Mouse (Mus musculus) inflammation-experienced regulatory T-cells, adult 6 months (primary cell): ENCODE data around the gene Otub1. TPM values are rescaled to one million over a fixed set of nuclear protein-coding genes. Genes with fewer than 3 reads are reported as not detected.

Source experiments
- ATAC-seq: one replicate; pipeline ENCODE4 v1.8.0; 2017
- polyA plus RNA-seq, 3 experiments: library from polyadenylated mRNA; unstranded; fragments of 100-300 nt; shearing (Covaris generic); gene quantifications; one replicate each; pipeline ENCODE4 v1.2.1; 2017

Otub1 gene
- polyA plus RNA-seq, 3 experiments from 2014 or later: 164 to 183 (median 169) TPM

DNA sequence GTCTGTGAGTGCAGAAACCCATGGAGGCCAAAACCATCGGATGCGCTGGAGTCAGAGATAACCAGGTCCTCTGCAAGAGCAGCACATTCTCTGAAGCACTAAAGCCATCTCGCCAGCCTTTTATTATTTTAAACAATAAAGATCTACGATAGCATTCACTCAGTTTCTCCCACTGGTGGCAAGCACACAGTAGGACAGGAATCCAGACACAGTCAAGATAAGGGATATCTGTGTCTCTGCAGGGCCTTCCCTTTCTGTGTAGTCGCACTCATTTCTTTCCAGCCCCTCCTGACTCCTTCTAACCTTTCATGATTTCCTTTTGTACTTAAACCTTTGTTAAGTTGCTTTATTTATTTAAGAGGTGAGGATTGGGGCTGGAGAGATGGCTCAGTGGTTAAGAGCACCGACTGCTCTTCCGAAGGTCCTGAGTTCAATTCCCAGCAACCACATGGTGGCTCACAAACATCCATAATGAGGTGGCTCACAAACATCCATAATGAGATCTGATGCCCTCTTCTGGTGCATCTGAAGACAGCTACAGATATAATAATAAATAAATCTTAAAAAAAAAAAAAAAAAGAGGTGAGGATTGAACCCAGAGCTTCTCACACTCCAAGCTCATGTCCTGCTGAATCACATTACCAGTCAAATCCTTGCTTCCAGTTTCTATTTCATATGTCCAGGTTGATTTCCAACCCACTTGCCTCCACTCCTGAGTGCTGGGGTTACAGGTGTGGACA, 4.0 kb upstream of the Otub1 start:
- ATAC-seq: no peak

DNA sequence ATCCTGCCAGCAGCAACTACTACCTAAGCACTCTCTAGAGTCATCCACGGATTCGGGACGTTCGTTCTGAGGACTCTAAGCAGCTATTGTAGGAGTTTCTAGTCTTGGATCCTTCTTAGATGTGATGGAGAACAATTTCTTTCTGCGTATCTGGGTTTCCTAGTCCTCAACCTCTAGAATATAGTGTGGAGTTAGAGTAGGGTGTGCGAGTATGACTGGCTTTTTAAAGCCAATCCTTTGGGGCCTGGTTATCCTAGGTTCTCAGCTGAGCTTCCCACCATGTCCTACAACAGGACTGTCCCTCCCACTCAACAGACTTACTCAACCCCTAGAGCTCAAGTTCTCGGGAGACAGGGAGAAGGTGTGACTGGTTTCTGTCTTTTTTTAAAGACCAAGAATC, 790 bp downstream of the Otub1 start:
- no peak for ATAC-seq

DNA sequence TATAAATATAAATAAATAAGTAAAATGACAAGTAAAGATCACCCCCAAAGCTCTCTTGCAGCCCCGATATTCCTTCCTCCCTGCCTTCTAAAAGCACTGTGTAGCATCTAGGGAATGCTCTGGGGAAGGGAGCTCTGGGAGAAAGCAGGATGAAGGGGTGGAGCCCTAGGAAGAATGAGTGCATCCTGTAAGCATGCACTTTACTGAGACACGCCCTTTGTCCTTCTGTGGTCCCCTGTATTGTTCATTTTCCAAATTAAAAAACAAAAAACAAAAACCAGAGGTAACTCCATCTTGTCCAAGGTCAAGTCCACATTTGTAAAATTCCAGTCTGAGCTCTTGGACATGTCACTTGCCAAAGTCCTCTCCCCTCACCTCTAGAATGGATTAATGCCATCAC, 1.2 kb downstream of the Otub1 start:
- ATAC-seq: no peak

DNA sequence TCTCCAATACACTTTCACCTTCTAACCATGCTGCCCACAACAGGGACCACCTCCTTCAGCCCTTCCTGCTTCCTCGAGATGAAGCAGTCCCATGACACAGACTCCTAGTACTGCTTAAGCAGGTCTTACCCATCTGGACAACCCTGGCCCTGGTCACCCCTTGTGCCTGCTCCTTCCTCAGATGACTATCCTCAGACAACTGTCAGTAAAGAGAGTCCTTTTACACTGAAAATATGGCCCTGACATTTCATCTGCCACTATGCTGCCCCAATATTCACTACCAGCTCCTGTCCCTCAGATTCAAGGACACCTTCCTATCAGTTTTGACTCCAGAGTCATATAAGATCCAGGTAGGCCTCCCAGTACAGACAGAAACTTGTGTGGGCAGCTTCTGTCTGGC, 5.7 kb downstream of the Otub1 start:
- no peak for ATAC-seq

GRCm38 (mm10) chr19:7199089-7199488, 7.0 kb downstream of the Otub1 start:
- no peak for ATAC-seq

- ATAC-seq: no peak
Measured at GRCm38 (mm10) chr19:7197445-7197844, 8.7 kb downstream of the Otub1 start.

DNA sequence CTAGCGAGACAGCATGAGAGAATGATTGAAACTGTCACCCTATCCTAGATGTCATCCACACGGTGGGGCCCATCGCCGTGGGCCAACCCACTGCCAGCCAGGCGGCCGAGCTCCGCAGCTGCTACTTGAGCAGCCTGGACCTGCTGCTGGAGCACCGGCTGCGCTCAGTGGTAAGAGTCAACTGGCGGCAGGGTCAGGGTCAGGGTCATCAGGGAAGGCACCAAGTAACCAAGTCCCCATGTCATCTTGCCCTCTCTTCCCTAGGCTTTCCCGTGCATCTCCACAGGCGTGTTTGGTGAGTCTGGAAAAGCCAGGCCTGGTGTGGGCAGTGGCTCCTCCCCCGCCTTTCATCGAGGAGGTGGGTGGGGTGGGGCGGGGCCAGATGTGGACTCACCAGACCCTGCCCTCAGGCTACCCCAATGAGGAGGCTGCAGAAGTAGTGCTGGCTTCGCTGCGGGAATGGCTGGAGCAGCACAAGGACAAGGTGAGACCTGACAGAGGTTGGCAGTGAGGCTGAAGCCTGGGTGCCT, 9.3 kb downstream of the Otub1 start:
- ATAC-seq: no peak

DNA sequence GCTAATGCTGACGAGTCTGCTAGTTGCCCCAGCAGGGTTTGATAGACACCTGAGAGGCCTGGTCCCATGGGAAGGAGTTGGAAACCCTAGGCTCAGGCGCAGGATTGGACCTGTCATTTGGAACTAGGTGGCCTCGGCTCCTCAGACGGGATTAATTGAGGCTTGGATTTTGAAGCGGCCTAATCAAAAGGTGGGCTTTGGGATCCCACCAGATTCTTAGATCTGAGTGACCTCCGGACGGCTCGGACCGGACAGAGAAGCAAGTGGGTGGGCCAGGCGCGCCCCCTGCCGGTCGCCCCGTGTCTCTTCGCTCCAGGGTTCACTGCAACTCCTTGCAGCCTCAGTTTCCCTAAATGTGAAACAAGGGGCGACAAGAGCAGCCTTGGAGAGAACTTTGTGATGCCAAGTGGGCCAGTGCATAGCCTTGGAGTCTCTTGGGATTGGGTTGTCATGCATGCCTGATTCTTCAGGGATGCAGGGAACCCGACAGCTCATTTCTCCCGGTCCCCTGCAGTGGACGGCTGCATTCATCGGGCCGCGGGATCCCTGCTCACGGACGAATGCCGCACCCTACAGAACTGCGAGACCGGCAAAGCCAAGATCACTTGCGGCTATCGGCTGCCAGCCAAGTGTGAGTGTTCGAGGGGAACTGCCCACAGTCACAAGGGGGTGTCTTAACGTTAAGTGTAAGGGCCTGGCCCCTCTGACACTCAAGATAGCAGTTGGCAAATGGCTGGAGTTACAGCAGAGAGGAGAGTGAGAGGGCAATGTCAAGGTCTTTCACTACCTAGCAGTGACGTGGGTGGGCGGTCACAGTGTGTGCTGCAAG, 10.0 kb downstream of the Otub1 start:
- no peak for ATAC-seq

GRCm38 (mm10) chr19:7192561-7192967, 13.6 kb downstream of the Otub1 start:
- no peak for ATAC-seq

GRCm38 (mm10) chr19:7191639-7192038, 14.5 kb downstream of the Otub1 start:
- ATAC-seq: no peak

DNA sequence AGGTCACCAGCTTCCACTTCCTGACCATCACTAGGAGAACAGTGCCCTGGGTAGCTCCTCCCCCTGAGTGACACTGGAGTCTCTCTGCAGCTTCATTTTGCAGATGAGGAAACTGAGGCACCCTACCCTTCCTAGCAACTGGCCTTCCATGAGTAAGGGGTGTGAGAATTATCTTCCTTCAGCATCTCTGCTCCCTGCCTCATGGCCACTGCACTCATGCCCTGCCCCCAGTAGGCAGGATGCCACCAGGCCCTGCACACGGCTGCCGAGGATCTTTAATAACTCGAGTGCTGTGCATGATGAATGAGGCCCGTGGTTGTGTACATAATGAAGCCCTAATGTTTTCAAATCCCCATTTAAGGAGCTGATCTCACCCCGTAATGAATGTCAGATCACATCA, 15.1 kb downstream of the Otub1 start:
- no peak for ATAC-seq

- no peak for ATAC-seq
Measured at GRCm38 (mm10) chr19:7189026-7189425, 17.1 kb downstream of the Otub1 start.

DNA sequence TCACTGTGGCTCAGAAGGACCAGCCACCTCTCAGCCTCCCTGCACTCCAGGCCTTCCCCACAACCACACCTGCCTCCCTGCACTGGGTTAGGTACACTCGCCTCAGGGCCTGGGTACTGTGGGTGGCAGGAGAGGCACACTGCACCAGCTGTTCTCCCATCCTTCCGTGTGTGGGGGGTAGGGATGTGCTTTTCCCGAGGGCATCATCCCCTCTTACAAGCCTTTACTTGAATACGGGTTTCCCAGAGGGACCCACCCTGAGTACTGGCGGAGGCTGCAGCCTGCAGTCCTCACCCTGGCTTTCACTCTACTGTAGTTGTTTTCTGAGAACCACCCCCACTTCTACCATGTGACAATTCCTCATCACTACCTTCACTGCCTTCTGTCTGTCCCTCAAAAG, 19.0 kb downstream of the Otub1 start:
- ATAC-seq: no peak

DNA sequence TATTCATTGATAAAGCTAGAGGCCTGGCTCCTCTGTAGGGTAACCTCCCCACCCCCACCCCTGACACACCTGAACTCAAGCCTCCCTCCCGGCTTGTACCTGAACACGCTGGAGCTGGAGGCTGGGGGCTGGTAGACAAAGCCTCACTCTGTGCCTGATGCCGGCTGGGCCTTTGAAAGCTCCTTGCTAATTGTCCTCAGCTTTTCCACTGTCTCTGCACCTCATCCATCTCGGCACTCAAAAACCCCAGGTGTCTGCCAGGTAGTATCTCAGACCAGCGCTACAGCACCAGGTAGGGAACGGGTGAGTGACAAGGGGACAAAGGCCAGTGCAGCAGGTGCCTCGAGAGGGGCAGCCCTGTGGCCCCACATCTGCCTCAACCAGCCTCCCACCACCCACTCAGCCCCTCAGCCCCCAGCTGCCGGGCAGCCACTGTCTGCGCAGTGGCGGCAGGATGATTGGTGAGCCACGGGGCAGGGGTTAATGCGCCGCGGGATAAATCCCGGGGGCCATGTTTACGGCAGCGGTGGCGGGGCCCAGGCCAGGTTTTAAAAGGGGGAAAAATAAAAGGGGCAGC, 20.3 kb downstream of the Otub1 start:
- ATAC-seq: no peak

DNA sequence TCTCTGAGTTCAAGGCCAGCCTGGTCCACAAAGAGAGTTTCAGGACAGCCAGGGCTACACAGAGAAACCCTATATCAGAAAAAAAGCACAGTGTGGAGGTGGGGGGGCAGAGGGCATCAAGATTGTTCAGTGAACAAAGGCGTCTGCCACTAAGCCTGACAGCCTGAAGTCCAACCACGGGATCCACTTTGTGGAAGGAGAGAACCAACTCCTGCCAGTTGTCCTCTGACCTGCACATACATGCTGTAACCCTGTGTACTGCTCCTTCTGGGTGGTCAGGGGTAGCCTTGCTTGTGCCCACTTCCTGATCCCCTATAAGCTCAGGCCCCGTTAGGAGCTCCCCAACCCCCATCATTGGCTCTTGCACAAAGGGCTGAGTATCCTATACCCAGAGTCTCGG, 21.1 kb downstream of the Otub1 start:
- ATAC-seq: no peak

DNA sequence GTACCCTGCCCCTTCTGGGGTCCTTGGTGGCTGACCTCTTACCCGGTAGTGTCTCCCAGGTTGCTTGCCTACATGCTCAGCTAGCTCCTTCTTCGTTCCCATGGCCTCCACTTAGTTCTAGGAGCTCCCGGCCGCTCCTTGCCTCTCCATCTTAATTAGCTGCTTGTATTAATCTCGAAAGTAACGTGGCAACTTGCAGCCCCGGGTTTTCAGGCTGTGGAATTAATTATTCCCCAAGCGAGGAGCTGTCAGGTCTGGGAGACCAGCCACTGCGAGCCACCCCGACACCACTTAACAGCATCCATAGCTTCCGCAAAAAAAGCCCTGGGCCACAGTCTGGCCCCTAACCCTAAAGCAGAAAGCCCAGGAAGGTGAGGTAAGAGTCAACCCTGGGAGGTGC, 22.7 kb downstream of the Otub1 start:
- no peak for ATAC-seq

DNA sequence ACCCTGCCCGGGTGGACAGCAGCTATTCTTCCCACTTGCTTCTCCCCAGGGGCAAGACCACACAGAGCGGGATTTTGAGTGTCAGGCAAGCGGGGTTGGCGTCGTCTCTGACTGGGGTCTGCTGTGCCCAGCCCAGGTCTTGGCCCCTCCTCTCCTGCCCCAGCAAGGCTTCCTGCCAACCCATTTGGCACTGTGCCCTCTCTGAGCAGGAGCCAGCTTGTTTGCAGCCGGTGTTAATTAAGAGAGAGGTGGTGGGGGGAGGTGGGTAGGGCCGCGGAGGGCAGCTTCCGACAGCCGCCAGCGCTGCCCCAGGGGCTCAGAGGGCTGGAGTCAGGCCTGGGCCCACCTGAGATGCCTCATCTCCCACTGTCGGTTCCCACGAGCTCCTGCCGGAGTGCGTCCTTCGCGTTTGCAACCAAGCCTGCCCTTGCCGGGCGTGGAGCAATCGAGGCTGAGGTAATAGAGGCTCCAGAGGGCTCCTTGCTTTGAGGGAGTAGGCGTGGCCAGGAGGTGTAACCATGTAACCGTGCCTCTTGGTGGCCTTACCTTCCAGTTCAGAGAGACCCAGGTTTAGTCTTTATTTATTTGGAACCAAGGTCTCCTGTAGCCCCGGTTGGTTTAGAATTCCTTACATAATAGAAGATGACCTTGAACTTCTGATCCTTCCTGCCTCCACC, 23.7 kb downstream of the Otub1 start:
- ATAC-seq: no peak

DNA sequence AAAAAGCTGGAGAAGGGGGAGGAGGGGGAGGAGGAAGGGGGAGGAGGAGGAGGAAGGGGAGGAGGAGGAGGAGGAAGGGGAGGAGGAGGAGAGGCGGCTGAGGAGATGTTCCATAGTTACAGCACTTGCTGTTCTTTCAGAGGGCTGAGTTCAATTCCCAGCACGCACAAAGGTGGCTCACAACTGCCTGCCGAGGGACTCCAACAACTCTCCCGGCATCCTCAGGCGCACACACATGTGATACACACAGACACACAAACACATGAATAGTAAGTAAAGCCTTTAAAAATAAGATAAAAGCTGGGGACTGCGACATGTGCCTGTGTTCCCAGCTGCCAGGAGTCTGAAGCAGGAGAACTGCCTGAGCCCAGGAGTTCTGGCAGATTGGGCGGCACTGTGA, 24.6 kb downstream of the Otub1 start:
- no peak for ATAC-seq

DNA sequence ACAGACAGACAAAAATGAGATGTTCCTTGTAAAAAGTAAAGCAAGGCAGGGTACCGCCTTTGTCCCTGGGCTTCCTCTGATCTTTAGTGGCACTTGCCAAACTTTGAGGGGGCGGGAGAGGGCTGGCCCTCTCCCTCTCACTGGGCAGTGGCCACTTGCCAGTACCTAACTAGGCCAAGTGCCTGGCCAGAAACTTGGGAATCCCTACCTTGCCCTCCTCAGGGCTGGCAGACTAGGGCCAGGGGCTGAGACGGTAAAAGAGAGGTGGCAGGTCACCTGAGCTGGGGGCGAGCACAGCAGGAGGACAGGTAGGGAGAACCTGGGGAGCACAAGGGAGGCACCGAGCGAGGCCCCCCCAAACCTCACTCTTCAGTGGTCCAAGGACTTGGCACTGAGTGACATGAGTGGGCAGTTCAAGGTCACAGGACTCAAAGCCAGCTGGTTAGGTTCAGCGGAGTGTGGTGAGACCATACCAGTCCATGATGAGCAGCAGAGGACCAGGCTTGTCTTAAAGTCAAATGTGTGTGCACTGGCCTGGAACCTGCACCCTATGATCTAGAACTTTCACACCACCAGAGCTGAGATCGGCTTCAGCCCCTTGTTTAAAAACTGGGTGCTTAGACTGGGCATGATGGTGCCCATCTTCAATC, 25.2 kb downstream of the Otub1 start:
- no peak for ATAC-seq

- ATAC-seq: no peak
Measured at GRCm38 (mm10) chr19:7178841-7179452, 27.2 kb downstream of the Otub1 start.

- ATAC-seq: no peak
Measured at GRCm38 (mm10) chr19:7177804-7178511, 28.2 kb downstream of the Otub1 start.
